Mouse (Mus musculus): Measurements from ENCODE around the gene Crct1. TPM values are rescaled to one million over a fixed set of nuclear protein-coding genes. Genes with fewer than 3 reads are reported as not detected.
A peak's percentile ranks its signal among the peaks of the same experiment; 100 is the strongest.

Gene Crct1
- total RNA-seq (2021): not detected

DNA sequence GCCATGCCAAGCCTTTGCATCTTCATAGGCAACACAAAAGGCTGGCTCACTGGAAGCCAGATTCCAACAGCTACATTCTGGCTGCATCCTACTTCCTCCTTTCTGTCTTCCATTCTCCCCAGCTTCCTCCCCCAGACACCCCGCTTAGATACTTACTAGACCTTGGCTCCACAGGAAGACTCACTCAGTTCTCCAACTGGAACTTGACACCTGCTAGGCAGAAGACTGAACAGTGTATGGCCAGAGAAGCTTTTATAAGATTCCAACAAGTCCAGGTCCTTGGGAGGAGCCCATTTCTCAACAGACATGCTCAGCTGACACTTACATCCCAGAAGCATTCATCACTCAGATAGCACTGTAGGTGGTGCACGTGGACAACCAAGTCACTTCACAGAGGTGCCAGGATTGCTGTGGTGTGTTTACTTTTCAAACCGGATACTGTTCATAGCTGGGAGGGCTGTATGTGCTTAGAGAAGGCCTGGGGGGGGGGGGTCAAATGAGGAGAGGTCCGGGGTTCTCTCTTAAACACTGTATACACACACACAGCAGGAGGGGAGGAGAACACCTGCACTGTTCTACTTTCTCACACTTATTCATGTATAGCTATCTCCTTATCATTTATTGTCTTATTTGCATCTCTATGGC lies at the start of gene Crct1:
Crct1 (minus strand) TSS at position 228 of the 645 bp plus-strand sequence.
- DNase-seq (ENCODE audit: extremely low spot score in 1 of 2, low spot score in 2 of 2): no peak
- intact Hi-C loops (cut with DNase I): no loop called here

DNA sequence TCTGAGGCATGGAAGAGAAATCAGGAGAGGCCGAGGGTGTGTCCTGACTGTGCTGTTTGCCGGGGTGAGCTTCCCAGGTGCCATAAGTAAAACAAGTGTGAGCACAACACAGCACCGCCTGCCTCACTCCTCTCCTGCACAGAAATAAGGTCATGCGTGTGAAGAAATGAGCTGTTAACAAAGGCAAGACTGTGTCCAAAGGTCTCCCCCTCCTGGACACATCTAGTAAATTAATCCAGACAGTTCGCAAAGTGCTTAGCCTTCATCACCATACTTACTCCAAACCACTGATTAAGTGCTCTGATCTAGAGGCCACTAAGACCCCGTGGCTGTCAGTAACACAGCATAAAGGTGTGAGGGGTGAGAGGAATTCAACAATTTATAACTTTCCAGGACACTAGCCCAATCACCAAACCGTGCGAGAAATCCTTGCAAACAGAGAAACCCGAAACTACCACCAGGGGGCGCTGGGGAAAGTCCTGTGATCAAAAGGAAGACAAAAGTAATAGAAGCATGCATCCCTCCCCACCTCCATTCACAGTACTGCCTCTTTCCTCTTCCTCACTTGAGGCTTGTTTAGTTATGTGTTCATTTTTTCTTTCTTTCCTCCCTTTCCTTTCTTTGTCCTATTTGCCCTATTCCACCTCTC lies 37.5 kb upstream of the Crct1 start:
- no peak for DNase-seq (ENCODE audit: extremely low spot score in 1 of 2, low spot score in 2 of 2)

DNA sequence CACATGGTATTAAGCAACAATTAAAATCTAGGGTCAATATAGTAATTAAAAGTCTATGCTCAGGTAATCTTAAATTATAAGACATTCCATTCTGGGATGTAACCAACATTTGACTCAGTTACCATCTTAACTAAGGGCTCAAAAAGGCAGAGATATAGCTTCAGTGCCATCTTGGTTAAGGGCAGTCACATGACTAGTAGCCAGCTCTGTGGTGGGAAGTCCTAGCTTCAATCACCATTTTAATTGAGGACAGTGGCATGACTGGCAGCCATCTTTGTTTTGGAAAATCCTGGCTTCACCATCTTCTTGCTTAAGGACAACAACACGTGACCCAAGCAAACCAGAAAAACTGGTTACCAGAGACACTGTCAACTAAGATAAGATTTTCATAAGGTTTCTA lies 34.7 kb upstream of the Crct1 start:
- no peak for DNase-seq (ENCODE audit: extremely low spot score in 1 of 2, low spot score in 2 of 2)

More for the DNA sequence above, 37.5 kb upstream of the Crct1 start:
- intact Hi-C loops (cut with DNase I): no loop called here

DNA sequence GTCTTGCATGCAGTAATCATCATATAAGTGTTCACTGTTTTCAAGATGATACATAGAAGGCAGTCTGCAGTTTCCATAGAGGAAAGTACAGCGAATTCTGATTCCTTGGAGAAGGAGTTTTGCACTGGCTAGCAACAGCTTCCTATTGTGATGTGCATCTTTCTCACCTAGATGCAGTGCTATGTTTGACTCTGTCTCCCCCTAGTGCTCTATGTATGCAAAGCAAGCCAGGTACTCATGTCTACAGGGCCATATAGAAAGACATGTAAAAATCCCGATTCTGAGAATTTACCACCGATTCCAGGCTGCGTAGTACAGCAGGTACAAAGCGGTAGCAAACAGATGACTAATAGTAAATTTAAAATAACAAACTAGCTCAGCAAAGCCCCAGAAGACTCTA lies 16.0 kb upstream of the Crct1 start:
- intact Hi-C loops (cut with DNase I): loop anchor here (5.0 to 10.0 kb wide), 2 partner anchors 124 to 887 kb away; partner anchors contain the start of gene Lelp1
- DNase-seq (ENCODE audit: extremely low spot score in 1 of 2, low spot score in 2 of 2): peak in 1 of 2 experiments; percentile 42

More for the DNA sequence above, 34.7 kb upstream of the Crct1 start:
- intact Hi-C loops (cut with DNase I): no loop called here

DNA sequence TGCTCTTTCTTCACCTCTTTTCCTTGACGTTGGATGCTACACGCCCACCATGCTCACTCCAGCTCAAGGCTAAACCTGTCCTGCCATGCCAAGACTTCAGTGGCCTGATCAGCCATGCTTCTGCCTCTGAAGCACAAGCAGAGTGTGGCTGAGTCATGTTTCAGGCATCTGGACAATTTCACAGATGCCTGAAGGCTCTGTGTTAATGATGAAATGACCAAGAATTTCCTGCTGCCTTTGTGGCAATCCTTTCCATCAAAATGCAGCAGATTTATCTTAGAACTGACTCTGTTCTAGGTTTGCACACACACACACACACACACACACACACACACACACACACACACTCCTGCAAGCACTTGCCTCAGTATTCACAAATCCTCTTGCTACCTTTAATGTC lies 10.0 kb upstream of the Crct1 start:
- no peak for DNase-seq (ENCODE audit: extremely low spot score in 1 of 2, low spot score in 2 of 2)
- intact Hi-C loops (cut with DNase I): no loop called here

DNA sequence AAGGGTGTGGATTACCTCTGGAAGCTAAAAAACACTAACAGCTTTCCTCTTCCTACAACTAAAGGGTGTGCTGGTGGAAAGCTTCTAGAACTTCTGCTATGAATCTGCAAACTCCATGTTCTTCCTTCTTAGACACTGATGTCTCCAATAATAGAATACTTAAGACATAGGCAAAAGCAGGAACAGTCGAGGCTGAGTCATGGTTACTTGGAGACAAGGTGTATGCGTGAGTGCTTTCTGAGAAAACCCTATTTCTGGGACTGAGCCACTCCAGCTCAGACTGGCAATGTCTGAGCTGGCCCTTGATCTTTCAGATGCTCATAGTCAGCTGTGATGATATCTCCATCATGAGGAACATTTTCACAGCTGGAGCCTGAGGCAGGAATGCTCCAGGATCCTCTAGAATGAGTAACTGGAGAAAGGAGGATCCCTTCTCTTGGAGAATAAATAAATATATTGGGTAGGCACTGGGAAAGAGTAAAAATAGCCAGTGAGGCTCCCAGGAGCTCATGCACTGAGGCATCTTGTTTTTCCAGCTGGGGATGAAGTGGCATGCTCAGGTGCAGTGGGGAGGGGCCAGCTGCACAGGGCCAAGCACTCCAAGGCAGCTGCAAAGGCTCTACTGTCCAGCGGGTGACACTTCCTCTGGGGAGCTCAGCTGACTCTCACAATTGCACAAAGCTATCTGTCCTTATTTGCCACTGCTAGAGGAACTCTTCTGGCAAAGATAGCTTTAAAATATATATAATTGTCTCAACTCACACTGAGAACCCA lies 8.1 kb upstream of the Crct1 start:
- no peak for DNase-seq (ENCODE audit: extremely low spot score in 1 of 2, low spot score in 2 of 2)
- intact Hi-C loops (cut with DNase I): no loop called here

DNA sequence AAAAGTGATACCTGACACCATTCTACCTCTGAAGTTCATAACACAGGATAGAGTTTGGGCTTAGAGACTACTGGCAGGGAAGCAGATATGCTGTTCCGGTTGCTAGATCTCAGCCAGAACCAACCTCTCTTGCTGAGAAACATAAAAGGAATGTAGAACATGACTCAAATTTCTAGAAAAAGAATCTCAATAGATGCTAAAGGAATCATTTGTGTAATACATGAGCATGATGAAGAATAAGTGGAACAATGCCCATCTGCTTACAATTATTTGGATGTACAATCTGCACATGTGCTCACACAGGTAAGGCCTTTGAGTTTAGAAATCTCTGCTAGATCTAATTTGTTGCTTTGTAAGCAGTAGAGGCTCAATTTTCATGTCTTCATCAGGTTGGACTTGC lies 5.7 kb upstream of the Crct1 start:
- intact Hi-C loops (cut with DNase I): no loop called here

DNA sequence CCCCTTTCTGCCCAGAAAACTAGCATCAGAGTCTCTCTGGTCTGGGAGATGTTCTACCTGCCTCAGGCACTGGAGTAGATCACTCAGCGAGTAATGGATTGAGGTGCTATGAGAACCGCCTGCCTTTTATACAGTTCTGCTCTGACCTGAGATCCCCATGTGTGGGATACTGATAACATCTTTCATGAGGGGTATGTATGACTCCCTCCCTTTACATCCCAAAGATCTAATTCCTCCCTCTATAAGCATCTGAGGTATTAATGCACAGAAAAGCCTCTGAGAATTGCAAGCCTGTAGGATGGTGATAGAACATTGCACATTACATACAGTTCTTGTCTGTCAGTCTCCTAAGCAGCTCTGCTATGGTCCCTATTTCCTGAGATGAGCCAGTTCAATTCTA lies 3.5 kb upstream of the Crct1 start, which contains the start of gene Lce1m:
Lce1m (minus strand) TSS at position 101 of the 400 bp plus-strand sequence.
- DNase-seq (ENCODE audit: extremely low spot score in 1 of 2, low spot score in 2 of 2): no peak
- intact Hi-C loops (cut with DNase I): no loop called here

More for the DNA sequence above, 5.7 kb upstream of the Crct1 start:
- no peak for DNase-seq (ENCODE audit: extremely low spot score in 1 of 2, low spot score in 2 of 2)

DNA sequence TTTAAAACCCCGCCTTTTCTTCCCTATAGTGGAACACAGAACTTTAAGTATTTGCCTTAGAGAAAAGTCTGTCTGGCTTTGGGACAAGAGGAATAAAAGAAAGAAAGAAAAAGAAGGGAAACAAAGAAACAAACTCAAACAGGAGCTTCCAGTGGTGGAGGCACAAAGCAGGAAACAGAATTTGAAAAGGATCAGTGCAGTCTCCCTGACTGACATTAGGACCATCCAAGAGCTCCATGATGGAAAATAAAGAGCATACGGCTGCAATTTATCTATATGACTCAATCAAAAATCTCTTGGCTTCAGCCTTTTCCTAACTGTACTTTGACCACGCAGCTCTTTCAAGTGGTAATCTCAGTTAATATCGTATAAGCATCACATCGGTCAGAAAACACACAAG lies 616 bp downstream of the Crct1 start:
- intact Hi-C loops (cut with DNase I): no loop called here
- DNase-seq (ENCODE audit: extremely low spot score in 1 of 2, low spot score in 2 of 2): no peak

DNA sequence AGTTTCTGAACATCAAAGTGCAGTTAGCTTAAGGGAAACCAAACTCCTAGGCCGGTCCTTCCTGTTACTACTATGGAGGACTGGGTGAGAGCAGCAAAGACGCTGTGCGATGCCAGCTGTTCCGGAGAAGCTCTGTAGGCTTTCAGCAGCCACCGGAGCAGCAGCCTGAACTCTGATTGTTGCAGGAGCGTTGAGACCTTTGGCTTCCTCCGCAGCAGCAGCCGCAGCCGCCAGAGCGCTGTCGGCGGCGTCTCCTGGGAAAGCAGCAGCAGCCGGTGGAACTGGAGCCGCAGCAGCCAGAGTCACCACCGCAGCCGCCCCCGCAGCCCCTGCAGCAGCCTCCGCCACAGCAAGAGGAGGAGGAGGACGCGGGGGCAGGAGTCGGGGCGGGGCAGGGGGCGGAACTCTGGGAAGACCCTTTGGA lies 1.1 kb downstream of the Crct1 start:
- DNase-seq (ENCODE audit: extremely low spot score in 1 of 2, low spot score in 2 of 2): peak in 1 of 2 experiments; percentile 65
- intact Hi-C loops (cut with DNase I): no loop called here

DNA sequence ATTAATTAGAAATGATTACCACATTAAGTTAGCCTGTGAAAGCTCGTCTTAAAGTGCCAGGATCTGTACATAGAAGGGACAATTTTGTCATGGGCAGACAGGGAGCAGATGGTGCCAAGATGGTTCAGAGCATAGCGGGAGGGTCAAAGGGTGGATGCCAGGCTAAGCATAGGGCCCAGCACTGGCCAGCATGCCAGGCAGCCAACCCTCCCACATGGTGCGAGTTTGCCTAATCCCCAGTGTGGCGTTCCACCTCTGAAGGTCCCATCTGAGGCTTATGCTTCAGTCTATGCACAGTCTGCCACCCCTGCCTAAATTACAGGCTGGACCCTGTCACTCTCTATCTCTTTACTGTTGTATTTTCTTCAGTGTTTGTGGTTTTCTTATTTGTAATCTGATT lies 12.6 kb downstream of the Crct1 start:
- intact Hi-C loops (cut with DNase I): loop anchor here (10.0 kb wide), 1 partner anchor 848 kb away; no protein-coding TSS in a partner anchor
- no peak for DNase-seq (ENCODE audit: extremely low spot score in 1 of 2, low spot score in 2 of 2)

DNA sequence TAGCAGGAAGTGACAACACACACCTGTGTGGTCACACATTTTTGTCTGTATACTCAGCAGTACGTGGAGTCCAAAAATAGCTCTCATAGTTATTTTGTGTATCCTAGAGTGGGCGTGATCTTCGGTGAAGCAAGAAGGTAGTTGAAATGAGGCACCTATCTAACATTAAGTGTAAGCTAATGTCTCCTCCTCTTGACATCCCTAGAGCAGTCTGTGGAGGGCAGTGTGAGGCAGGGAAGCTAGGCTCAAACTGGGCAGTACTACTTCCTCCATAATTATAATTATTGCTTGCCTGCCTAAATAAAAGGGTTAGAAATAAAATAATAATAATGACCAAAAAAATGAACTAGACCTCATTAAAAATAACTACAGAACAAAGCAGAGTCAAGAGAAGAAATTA lies 14.9 kb downstream of the Crct1 start:
- no peak for DNase-seq (ENCODE audit: extremely low spot score in 1 of 2, low spot score in 2 of 2)
- intact Hi-C loops (cut with DNase I): loop anchor here (10.0 kb wide), 1 partner anchor 846 kb away; no protein-coding TSS in a partner anchor

DNA sequence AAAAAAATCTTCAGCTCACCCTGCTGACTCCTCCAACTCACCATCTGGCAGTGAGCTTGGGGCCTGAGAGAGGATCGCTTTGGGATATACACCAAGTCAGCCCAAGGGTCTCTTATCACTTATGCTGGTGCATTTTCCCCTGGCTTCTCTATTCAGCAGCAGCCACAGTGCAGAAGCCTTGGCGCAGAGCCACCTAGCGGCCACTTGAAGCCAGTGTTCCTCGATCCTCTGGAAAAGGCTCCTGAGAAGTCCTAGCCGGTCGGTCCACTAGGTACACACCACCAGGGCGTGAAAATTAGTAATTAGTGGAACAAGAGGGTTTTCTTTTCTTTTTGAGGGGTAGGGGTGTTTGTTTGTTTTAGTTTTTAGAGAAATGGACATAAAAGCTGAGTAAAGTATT lies 16.8 kb downstream of the Crct1 start:
- peak; percentile 74 to 82 for DNase-seq (ENCODE audit: extremely low spot score in 1 of 2, low spot score in 2 of 2)
- intact Hi-C loops (cut with DNase I): no loop called here

DNA sequence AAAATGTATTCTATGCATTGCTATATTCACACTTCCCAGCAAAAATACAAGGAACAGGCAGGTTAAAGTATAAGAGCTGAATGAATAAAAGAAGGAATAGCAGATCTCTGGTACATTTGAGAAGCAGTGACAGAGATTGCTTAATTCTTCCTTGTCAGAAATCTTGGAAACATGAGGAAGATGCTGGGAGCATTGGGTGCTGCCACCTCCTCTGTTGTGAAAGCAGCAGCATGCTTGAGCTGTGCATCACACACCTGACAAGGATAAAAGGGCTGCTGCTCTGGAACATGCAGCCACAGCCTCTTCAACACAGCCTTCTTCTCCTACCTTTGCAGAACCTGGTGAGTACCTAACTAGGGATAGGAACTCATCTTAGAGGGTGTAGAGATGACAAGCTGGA lies 23.6 kb downstream of the Crct1 start, which contains the start of gene Lce3f:
Lce3f (plus strand) TSS at position 301 of the 400 bp plus-strand sequence.
- intact Hi-C loops (cut with DNase I): no loop called here
- DNase-seq (ENCODE audit: extremely low spot score in 1 of 2, low spot score in 2 of 2): no peak

DNA sequence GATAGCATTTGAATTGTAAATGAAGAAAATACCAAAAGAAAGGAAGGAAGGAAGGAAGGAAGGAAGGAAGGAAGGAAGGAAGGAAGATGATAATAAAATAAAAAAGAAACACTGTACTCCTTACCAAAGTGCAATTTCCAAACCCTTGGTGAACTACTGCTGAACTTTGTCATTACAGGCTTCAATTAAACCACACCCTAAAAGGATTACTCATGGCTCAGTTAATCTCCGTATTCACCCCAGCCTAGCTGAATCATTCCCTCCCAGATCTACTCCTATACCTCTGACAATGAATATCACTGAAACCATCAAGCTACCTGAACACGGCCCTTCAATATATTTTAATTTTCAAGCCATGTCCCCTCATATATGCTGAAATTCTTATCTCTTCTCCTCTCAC lies 37.0 kb downstream of the Crct1 start:
- intact Hi-C loops (cut with DNase I): no loop called here
- DNase-seq (ENCODE audit: extremely low spot score in 1 of 2, low spot score in 2 of 2): no peak

DNA sequence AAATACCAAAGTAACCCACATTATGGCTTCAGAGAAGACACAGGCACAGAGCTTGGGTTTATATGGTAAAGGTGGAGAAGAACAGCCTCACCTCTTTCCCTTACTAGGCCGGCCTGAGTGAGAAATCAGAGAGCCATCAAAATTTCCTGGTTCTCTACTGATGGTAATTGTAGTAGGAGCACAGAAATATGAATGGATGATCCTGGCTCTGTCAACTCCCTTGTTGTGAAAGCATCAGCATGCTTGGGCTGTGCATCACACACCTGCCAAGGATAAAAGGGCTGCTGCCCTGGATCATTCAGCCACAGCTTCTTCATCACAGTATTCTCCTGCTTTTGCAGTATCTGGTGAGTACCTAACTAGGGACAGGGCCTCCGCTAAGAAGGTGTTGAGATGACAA lies 48.7 kb downstream of the Crct1 start, which contains the start of gene Lce3e:
Lce3e (plus strand) TSS at position 301 of the 400 bp plus-strand sequence.
- intact Hi-C loops (cut with DNase I): no loop called here
- no peak for DNase-seq (ENCODE audit: extremely low spot score in 1 of 2, low spot score in 2 of 2)

Data from left cerebral cortex, postnatal 10 days (tissue).